Mouse (Mus musculus) MEL (cell line): Measurements from ENCODE around the gene Tnfrsf21.

Source experiments
- CTCF ChIP-seq, 3 experiments: IDR thresholded peaks in 2 of 3; conservative IDR thresholded peaks in 1 of 3; 2 replicates each; pipeline ENCODE4 v1.5.1; 2011 to 2012; ENCODE audit warnings: low read length in 3 of 3, low read depth in 2 of 3, mild to moderate bottlenecking in 2 of 3, improper control_type of control experiment in 1 of 3, inconsistent platforms in 1 of 3, mixed read lengths in 1 of 3, moderate library complexity in 1 of 3; ENCODE audit not compliant: control insufficient read depth in 1 of 3, insufficient read depth in 1 of 3, poor library complexity in 1 of 3, severe bottlenecking in 1 of 3
- EP300 ChIP-seq, 2 experiments: IDR thresholded peaks; 2 replicates each; pipeline ENCODE4 v1.6.1; 2011; ENCODE audit warnings: improper control_type of control experiment in 2 of 2, low read length in 2 of 2, low read depth in 1 of 2, mild to moderate bottlenecking in 1 of 2
- GATA1 ChIP-seq: IDR thresholded peaks from 2 replicates; pipeline ENCODE4 v1.6.1; 2011; ENCODE audit warnings: low read depth, low read length, improper control_type of control experiment
- MAX ChIP-seq: IDR thresholded peaks from 2 replicates; pipeline ENCODE4 v1.6.1; 2011; ENCODE audit warnings: low read length, improper control_type of control experiment
- MXI1 ChIP-seq: IDR thresholded peaks from 2 replicates; pipeline ENCODE4 v1.6.1; 2011; ENCODE audit warnings: mild to moderate bottlenecking, low read depth, low read length, improper control_type of control experiment
- POLR2A ChIP-seq, 2 experiments: IDR thresholded peaks; 2 replicates each; pipeline ENCODE4 v1.6.1; 2011 to 2012; ENCODE audit warnings: low read length in 2 of 2, mild to moderate bottlenecking in 2 of 2, control low read depth in 1 of 2, improper control_type of control experiment in 1 of 2, low read depth in 1 of 2, moderate library complexity in 1 of 2; ENCODE audit not compliant: control insufficient read depth in 1 of 2, insufficient read depth in 1 of 2, poor library complexity in 1 of 2
- POLR2AphosphoS5 ChIP-seq: IDR thresholded peaks from 2 replicates; pipeline ENCODE4 v1.6.1; 2012; ENCODE audit warnings: low read depth, borderline replicate concordance, mild to moderate bottlenecking, inconsistent platforms, low read length, moderate library complexity, mixed read lengths
- RAD21 ChIP-seq: IDR thresholded peaks from 2 replicates; pipeline ENCODE4 v1.6.1; 2011; ENCODE audit warnings: mild to moderate bottlenecking, low read depth, low read length, improper control_type of control experiment
- TCF12 ChIP-seq: IDR thresholded peaks from 2 replicates; pipeline ENCODE4 v1.6.1; 2014; ENCODE audit warnings: low read depth, mild to moderate bottlenecking, inconsistent platforms, low read length, improper control_type of control experiment, moderate library complexity
- ZC3H11A ChIP-seq: IDR thresholded peaks from 2 replicates; pipeline ENCODE4 v1.6.1; 2012; ENCODE audit warnings: low read depth, mild to moderate bottlenecking, inconsistent platforms, low read length, improper control_type of control experiment
- ZMIZ1 ChIP-seq: IDR thresholded peaks from 2 replicates; pipeline ENCODE4 v1.6.1; 2012; ENCODE audit warnings: low read depth, mild to moderate bottlenecking, inconsistent platforms, low read length, improper control_type of control experiment, moderate library complexity
- ZNF384 ChIP-seq: IDR thresholded peaks from 2 replicates; pipeline ENCODE4 v1.6.1; 2012; ENCODE audit warnings: low read depth, mild to moderate bottlenecking, inconsistent platforms, low read length, improper control_type of control experiment

- TF ChIP-seq ZMIZ1 (no peak), CTCF (IDR thresholded peaks at IDR 0.05 in 2 of 3, conservative IDR thresholded peaks at IDR 0.05 in 1 of 3; ENCODE audit: control insufficient read depth in 1 of 3, insufficient read depth in 1 of 3, low read depth in 2 of 3, low read length in 3 of 3, poor library complexity in 1 of 3, severe bottlenecking in 1 of 3) (no peak), MAX (no peak), MXI1 (no peak), POLR2AphosphoS5 (no peak), POLR2A (IDR thresholded peaks at IDR 0.05; ENCODE audit: control insufficient read depth in 1 of 2, insufficient read depth in 1 of 2, low read depth in 1 of 2, low read length in 2 of 2, poor library complexity in 1 of 2) (no peak), EP300 (IDR thresholded peaks at IDR 0.05; ENCODE audit: low read depth in 1 of 2, low read length in 2 of 2) (no peak), ZNF384 (no peak), GATA1 (no peak), TCF12 (no peak), ZC3H11A (no peak), RAD21 (no peak)
These were observed 16.8 kb upstream of the Tnfrsf21 start for GRCm38 (mm10) chr17:42999446-42999977.
